Mouse (Mus musculus) heart, adult 10 weeks (tissue): ENCODE measurements around the gene Hnf4a. TPM values are rescaled to one million over a fixed set of nuclear protein-coding genes. Genes with fewer than 3 reads are reported as not detected.

ENCODE experiments used
- polyA plus RNA-seq: library from polyadenylated mRNA; stranded (reverse); fragments of 350-450 nt; fragmentation: Illumina TruSeq; extraction: RNeasy Lipid Tissue Mini Kit (QIAGEN cat#74804); gene quantifications from one replicate; pipeline ENCODE4 v1.2.3, GENCODE M21; 2014; ENCODE audit warnings: low read depth, low replicate concordance

The Hnf4a gene
- not detected for polyA plus RNA-seq

DNA sequence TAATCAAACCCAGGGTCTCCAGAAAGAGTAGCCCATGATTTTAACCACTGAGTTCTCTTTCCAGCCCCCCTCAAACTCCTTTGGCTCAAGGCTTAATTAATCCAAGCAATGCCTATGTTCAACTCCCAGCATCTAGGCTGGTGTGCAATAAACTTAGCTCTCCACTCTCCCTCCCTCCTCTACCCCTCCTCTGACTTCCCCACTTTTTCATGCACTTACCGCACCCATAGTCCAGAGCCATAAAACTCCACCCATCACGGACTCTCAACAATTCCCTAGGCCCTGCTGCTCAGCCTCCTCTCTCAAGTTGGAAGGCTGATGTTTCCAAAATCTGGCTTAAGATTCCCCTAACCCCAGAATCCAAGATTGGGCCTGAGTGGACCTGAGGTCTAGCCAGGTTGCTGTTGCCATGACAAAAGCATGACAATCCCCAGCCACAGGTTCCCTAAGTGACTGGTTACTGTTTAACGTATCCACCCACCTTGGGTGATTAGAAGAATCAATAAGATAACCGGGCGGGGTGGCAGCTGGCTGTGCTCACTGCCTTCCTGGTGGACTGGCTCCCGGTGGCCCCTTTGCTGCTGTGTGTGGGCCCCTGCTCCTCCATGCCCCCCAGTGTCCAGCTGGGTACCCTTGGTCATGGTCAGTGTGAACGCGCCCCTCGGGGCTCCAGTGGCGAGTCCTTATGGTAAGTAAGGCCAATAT is at the start of gene Hnf4a:
Gene Hnf4a, plus strand, starts transcription at position 509 of the 705 bp plus-strand sequence.

DNA sequence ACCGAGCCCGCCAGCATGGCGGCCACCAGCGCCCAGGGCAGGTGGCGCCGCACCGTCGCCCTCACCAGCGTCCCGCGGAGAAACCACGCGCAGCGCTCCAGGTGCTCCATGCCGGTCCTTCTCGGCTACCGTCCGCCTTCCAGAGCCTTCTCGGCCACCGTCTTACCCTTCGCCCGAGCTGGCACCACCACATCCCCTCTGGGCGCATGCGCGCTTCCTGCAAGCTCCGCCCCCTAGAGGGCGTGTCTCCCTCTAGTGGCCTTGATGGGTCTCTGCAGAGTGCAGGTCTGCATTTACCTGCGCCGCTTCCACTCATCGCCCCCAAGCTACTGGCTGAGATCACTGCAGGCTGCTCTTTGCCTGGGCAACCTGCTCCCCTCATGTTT is 34.1 kb upstream of the Hnf4a start, which contains the start of gene Fitm2:
Gene Fitm2, minus strand, starts transcription at position 164 of the 386 bp plus-strand sequence.

DNA sequence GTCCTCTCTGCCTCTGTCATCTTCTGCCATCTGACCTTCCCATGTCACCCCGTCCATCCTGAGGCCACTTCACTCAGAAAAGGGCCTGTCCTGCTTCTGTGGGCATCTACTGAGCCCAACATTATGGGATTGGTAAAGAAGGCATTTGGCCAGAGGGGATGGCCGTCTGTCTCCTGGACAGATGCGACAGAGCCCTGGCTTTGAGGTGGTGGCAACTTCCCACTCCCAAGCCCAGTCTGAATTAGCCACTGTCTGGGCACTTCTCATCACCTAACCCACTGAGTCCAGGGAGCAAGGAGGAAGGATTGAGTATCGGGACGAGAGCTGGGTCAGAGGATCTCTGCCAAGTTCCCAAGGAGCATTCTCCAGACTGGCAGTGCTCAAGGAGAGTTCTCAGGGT is 14.6 kb upstream of the Hnf4a start, which contains the start of gene R3hdml:
Gene R3hdml, plus strand, starts transcription at position 301 of the 400 bp plus-strand sequence.

DNA sequence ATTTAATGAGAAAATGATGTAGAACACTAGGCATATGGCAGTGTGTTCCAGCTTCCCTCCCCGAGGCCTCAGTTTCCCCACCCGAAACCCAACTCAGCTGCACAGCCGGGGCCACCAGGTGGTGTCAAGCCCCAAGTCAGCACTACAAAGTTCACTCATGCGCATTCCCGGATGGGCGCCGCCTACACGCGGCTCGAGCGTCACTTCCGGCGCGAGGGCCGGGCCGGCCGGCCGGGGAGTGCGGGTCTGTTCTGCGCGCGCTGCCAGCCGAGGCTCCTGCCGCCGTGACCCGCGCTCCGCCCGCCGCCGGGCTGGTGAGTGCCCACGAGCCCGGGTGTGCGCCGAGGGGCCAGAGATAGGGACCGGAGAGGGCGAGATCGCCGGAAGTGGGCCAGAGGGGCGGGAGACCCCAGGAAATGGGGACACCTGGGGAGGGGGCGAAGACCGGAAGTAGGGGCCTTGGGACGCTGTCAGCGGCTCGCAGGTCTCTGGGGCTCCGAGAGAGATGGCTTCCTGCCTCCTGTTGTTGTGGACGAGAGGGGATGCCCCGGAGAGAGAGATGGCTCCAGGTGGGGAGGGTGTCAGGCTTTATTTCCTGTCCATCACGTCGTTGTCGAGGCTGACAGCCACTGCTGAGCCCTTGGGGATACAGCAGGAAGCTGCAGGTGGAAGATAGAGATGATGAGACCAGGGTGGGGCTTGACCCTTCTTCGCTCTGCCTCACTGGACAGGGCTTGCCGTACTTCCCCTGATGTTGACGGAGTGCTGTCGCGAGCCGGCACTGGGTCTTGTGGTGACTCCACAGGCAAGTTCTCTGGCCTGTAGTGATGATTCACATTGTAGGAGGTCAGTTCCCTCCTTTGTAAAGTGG is 95.7 kb downstream of the Hnf4a start, which contains the start of gene Ttpal:
Gene Ttpal, plus strand, starts transcription at position 214 of the 871 bp plus-strand sequence.

Other genes starting within 250 kb of the Hnf4a start
- 259 TPM for gene Jph2, start 108.8 kb upstream of the Hnf4a start, polyA plus RNA-seq
- 24.5 TPM for gene Oser1, start 82.1 kb upstream of the Hnf4a start, polyA plus RNA-seq
- not detected for gene Gdap1l1, start 68.3 kb upstream of the Hnf4a start, polyA plus RNA-seq
- 142 TPM for gene Fitm2, start 34.2 kb upstream of the Hnf4a start, polyA plus RNA-seq
- gene R3hdml, start 14.5 kb upstream of the Hnf4a start, polyA plus RNA-seq, result not detected
- 14.8 TPM for gene Ttpal, start 95.5 kb downstream of the Hnf4a start, polyA plus RNA-seq
- 261 TPM for gene Serinc3, start 138.3 kb downstream of the Hnf4a start, polyA plus RNA-seq
- 307 TPM for gene Pkig, start 151.6 kb downstream of the Hnf4a start, polyA plus RNA-seq
- 1.1 TPM for gene Ada, start 243.4 kb downstream of the Hnf4a start, polyA plus RNA-seq